In genomic region chr2:30134378-30134711, GRCm38 (mm10) we compare ENCODE assay signal across 7 mouse cellular contexts. TPM values are rescaled to one million over a fixed set of nuclear protein-coding genes. Genes with fewer than 3 reads are reported as not detected.
A peak's percentile ranks its signal among the peaks of the same experiment; 100 is the strongest.
DNase-seq lines count a peak whose midpoint lies in the region; ATAC-seq and TF ChIP-seq lines count a peak whose summit lies in the region.

No protein-coding gene starts in this region.

- TF ChIP-seq CTCF in testis, adult 2 months (IDR thresholded peaks at IDR 0.05; ENCODE audit: control insufficient read depth, insufficient read depth, insufficient replicate concordance, low read depth, low read length) = no peak

- H3K4me2 ChIP-seq in forebrain, embryonic 12.5 days = peak overlapping the region; percentile 85
- H3K4me2 ChIP-seq in limb, embryonic 13.5 days (replicated peaks) = peak overlapping the region; percentile 86
- H3K4me2 ChIP-seq in stomach, embryonic 15.5 days = peak overlapping the region; percentile 87

- H3K36me3 ChIP-seq in testis, adult 2 months (ENCODE audit: control insufficient read depth, insufficient read depth, low read length) = peaks cover 2% of the 10 kb centered on the region; the same call in 1 of the 2 replicates
- peaks cover 27% of the 10 kb centered on the region for H3K36me3 ChIP-seq in forebrain, embryonic 12.5 days (replicated peaks)
- H3K36me3 ChIP-seq in limb, embryonic 13.5 days = peaks cover 44% of the 10 kb centered on the region
- peaks cover 7% of the 10 kb centered on the region; the same call in 1 of the 2 replicates for H3K36me3 ChIP-seq in stomach, embryonic 15.5 days

- H3K9ac ChIP-seq in forebrain, embryonic 12.5 days = peak overlapping the region; percentile 74
- H3K9ac ChIP-seq in limb, embryonic 13.5 days = peak overlapping the region; percentile 83
- peak overlapping the region; percentile 87 for H3K9ac ChIP-seq in stomach, embryonic 15.5 days

- H3K9me3 ChIP-seq in forebrain, embryonic 12.5 days = no peaks in the 10 kb centered on the region
- no peaks in the 10 kb centered on the region for H3K9me3 ChIP-seq in limb, embryonic 13.5 days
- H3K9me3 ChIP-seq in stomach, embryonic 15.5 days = no peaks in the 10 kb centered on the region

- no peak for TF ChIP-seq POLR2A in testis, adult 2 months (IDR thresholded peaks at IDR 0.05; ENCODE audit: control insufficient read depth, low read depth, low read length)

- 29% methylated on average over 6 of the region's 6 CpGs for WGBS in forebrain, embryonic 12.5 days
- WGBS in limb, embryonic 13.5 days = 22% methylated on average over 6 of the region's 6 CpGs
- 20% methylated on average over 6 of the region's 6 CpGs for WGBS in stomach, embryonic 15.5 days

- DNase-seq in testis, postnatal 10 days (ENCODE audit: low spot score) = no peak
- DNase-seq in layer of hippocampus, adult 9-10 months (ENCODE audit: low spot score) = no peak
- DNase-seq in embryo, embryonic 9.5 days (ENCODE audit: extremely low spot score) = no peak

- H3K4me1 ChIP-seq in testis, adult 2 months (ENCODE audit: control insufficient read depth, insufficient read depth, low read length) = peaks cover 10% of the 10 kb centered on the region
- peaks cover 23% of the 10 kb centered on the region for H3K4me1 ChIP-seq in forebrain, embryonic 12.5 days
- peaks cover 25% of the 10 kb centered on the region for H3K4me1 ChIP-seq in limb, embryonic 13.5 days
- H3K4me1 ChIP-seq in stomach, embryonic 15.5 days = peaks cover 18% of the 10 kb centered on the region

- H3K4me3 ChIP-seq in testis, adult 2 months (ENCODE audit: control insufficient read depth, low read depth, low read length) = peak overlapping the region; percentile 99
- peak overlapping the region; percentile 77 for H3K4me3 ChIP-seq in forebrain, embryonic 12.5 days (replicated peaks)
- H3K4me3 ChIP-seq in limb, embryonic 13.5 days = peak overlapping the region; percentile 91
- peak overlapping the region; percentile 96 for H3K4me3 ChIP-seq in stomach, embryonic 15.5 days (replicated peaks)

- ATAC-seq in forebrain, embryonic 12.5 days (ENCODE audit: low FRiP score) = no peak
- no peak for ATAC-seq in limb, embryonic 13.5 days (ENCODE audit: low FRiP score, low read depth)
- ATAC-seq in stomach, embryonic 15.5 days (ENCODE audit: insufficient read depth, low FRiP score, low read depth) = no peak

- H3K27ac ChIP-seq in testis, adult 2 months (ENCODE audit: control insufficient read depth, insufficient read depth, low read depth, low read length) = no peak overlapping the region
- no peak overlapping the region; the same call in 1 of the 2 replicates for H3K27ac ChIP-seq in forebrain, embryonic 12.5 days
- H3K27ac ChIP-seq in limb, embryonic 13.5 days = peak overlapping the region; percentile 74; the same call in 1 of the 2 replicates
- H3K27ac ChIP-seq in stomach, embryonic 15.5 days = peak overlapping the region; percentile 80

- no peaks in the 10 kb centered on the region for H3K27me3 ChIP-seq in testis, adult 2 months (ENCODE audit: control insufficient read depth, insufficient read depth, low read length)
- H3K27me3 ChIP-seq in forebrain, embryonic 12.5 days = no peaks in the 10 kb centered on the region
- no peaks in the 10 kb centered on the region for H3K27me3 ChIP-seq in limb, embryonic 13.5 days
- no peaks in the 10 kb centered on the region for H3K27me3 ChIP-seq in stomach, embryonic 15.5 days (replicated peaks)

RNA-seq across cellular contexts. Expression of gene Tbc1d13, which starts 0.8 kb away (rescaled TPM):
- polyA plus RNA-seq in testis, adult 2 months (2012; rRNA removed) = 24.4 and 26.2 TPM in 2 replicates
- 8.3 and 14.0 TPM in 2 replicates for polyA plus RNA-seq in forebrain, embryonic 12.5 days (2016; fragmentation: Nextera tagmentation; extraction: Ambion mirVana)
- polyA plus RNA-seq in limb, embryonic 13.5 days (2015; fragmentation: Nextera tagmentation; extraction: Ambion mirVana) = 10.1 and 10.7 TPM in 2 replicates
- 6.4 and 9.1 TPM in 2 replicates for polyA plus RNA-seq in stomach, embryonic 15.5 days (2015; fragmentation: Nextera tagmentation; extraction: Ambion mirVana)

RNA-seq across cellular contexts. Expression of gene Zer1, which starts 10.0 kb away (rescaled TPM):
- polyA plus RNA-seq in testis, adult 2 months (2012; rRNA removed) = 62.3 and 62.4 TPM in 2 replicates
- polyA plus RNA-seq in forebrain, embryonic 12.5 days (2016; fragmentation: Nextera tagmentation; extraction: Ambion mirVana) = 9.2 and 9.5 TPM in 2 replicates
- polyA plus RNA-seq in limb, embryonic 13.5 days (2015; fragmentation: Nextera tagmentation; extraction: Ambion mirVana) = 11.2 and 12.5 TPM in 2 replicates
- 7.0 and 7.1 TPM in 2 replicates for polyA plus RNA-seq in stomach, embryonic 15.5 days (2015; fragmentation: Nextera tagmentation; extraction: Ambion mirVana)

RNA-seq across cellular contexts. Expression of gene Endog, which starts 36.9 kb away (rescaled TPM):
- 2.4 and 2.9 TPM in 2 replicates for polyA plus RNA-seq in testis, adult 2 months (2012; rRNA removed)
- polyA plus RNA-seq in forebrain, embryonic 12.5 days (2016; fragmentation: Nextera tagmentation; extraction: Ambion mirVana) = 9.7 and 13.4 TPM in 2 replicates
- polyA plus RNA-seq in limb, embryonic 13.5 days (2015; fragmentation: Nextera tagmentation; extraction: Ambion mirVana) = 17.2 and 19.2 TPM in 2 replicates
- 28.8 and 31.5 TPM in 2 replicates for polyA plus RNA-seq in stomach, embryonic 15.5 days (2015; fragmentation: Nextera tagmentation; extraction: Ambion mirVana)

RNA-seq across cellular contexts. Expression of gene Zdhhc12, which starts 40.9 kb away (rescaled TPM):
- polyA plus RNA-seq in testis, adult 2 months (2012; rRNA removed) = 156 and 170 TPM in 2 replicates
- polyA plus RNA-seq in forebrain, embryonic 12.5 days (2016; fragmentation: Nextera tagmentation; extraction: Ambion mirVana) = 22.9 TPM in 2 replicates
- 25.3 and 27.9 TPM in 2 replicates for polyA plus RNA-seq in limb, embryonic 13.5 days (2015; fragmentation: Nextera tagmentation; extraction: Ambion mirVana)
- 46.5 and 47.1 TPM in 2 replicates for polyA plus RNA-seq in stomach, embryonic 15.5 days (2015; fragmentation: Nextera tagmentation; extraction: Ambion mirVana)

RNA-seq across cellular contexts. Expression of gene Spout1, which starts 43.9 kb away (rescaled TPM):
- polyA plus RNA-seq in testis, adult 2 months (2012; rRNA removed) = 149 and 160 TPM in 2 replicates
- polyA plus RNA-seq in forebrain, embryonic 12.5 days (2016; fragmentation: Nextera tagmentation; extraction: Ambion mirVana) = 67.0 and 69.2 TPM in 2 replicates
- polyA plus RNA-seq in limb, embryonic 13.5 days (2015; fragmentation: Nextera tagmentation; extraction: Ambion mirVana) = 87.8 and 96.7 TPM in 2 replicates
- polyA plus RNA-seq in stomach, embryonic 15.5 days (2015; fragmentation: Nextera tagmentation; extraction: Ambion mirVana) = 56.7 and 62.9 TPM in 2 replicates

Comparison
In these comparisons a context has a peak if more than half of its experiments do, and no peak if none do; other contexts are left out.
1. H3K27ac ChIP-seq: peak in limb, embryonic 13.5 days (single experiment) and stomach, embryonic 15.5 days (single experiment); none in testis, adult 2 months (single experiment) and forebrain, embryonic 12.5 days (single experiment).
2. Peak in every context shown above with its lines, with median percentiles within 50 percentile points of each other: H3K4me3 ChIP-seq, H3K4me2 ChIP-seq and H3K9ac ChIP-seq.